Mouse (Mus musculus) urinary bladder, adult 2 months (tissue): ENCODE results near the gene Usb1. TPM values are rescaled to one million over a fixed set of nuclear protein-coding genes. Genes with fewer than 3 reads are reported as not detected.

ENCODE experiments used
- DNase-seq: peaks from one replicate; pipeline ENCODE4 v3.0.0; 2022; ENCODE audit warnings: low spot score
- polyA plus RNA-seq: library from polyadenylated mRNA; depleted of rRNA; stranded (reverse); fragments of >200 nt; gene quantifications from 2 replicates; pipeline ENCODE4 v1.2.3, GENCODE M21; 2012

Gene Usb1
- polyA plus RNA-seq, 1 experiment, result 43.1 TPM

- no peak for DNase-seq
These were observed 3.6 kb downstream of the Usb1 start for GRCm38 (mm10) chr8:95335706-95336105.

- DNase-seq, result no peak
These were observed 4.3 kb downstream of the Usb1 start for GRCm38 (mm10) chr8:95336363-95336762.

DNA sequence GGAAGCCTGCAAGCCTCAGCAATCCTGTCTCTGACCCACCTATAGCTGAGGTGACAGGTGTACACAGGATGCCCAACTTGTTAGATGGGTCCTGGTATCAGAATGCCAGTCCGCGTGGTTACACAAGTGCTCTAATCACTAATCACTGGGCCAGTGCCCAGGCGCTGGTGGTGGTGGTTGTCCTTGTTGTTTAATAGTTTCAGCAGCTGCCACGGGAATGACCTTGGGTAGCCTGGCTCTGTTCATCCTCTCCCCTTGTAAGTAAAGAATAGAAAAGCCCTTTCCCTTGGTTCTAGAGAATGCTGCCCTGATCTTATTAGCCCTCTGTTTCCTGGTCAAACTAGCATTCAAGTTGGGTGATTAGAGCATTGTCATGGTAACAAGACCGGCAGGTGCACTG, 9.6 kb downstream of the Usb1 start:
- no peak for DNase-seq

DNA sequence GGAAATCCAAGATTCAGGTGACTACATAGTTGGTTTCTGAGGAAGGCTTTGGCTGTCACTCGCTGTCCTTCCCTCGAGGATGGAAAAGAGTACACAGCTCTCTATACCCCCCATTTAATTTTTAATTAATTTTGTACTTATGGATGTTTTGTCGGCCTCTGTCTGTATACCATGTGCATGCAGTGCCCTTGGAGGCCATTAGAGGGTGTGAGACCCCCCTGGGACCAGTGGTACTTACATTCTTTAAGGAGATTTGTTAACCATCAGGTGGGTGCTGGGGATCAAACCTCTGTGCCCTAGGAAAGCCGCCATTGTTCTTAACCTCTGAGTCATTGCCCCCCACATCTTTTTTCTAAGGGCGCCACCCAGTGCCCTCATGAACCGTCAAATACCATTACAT, 12.6 kb downstream of the Usb1 start:
- DNase-seq, result no peak

GRCm38 (mm10) chr8:95346643-95347545, 14.8 kb downstream of the Usb1 start:
- DNase-seq, result no peak

GRCm38 (mm10) chr8:95348356-95348755, 16.3 kb downstream of the Usb1 start:
- DNase-seq, result no peak

DNA sequence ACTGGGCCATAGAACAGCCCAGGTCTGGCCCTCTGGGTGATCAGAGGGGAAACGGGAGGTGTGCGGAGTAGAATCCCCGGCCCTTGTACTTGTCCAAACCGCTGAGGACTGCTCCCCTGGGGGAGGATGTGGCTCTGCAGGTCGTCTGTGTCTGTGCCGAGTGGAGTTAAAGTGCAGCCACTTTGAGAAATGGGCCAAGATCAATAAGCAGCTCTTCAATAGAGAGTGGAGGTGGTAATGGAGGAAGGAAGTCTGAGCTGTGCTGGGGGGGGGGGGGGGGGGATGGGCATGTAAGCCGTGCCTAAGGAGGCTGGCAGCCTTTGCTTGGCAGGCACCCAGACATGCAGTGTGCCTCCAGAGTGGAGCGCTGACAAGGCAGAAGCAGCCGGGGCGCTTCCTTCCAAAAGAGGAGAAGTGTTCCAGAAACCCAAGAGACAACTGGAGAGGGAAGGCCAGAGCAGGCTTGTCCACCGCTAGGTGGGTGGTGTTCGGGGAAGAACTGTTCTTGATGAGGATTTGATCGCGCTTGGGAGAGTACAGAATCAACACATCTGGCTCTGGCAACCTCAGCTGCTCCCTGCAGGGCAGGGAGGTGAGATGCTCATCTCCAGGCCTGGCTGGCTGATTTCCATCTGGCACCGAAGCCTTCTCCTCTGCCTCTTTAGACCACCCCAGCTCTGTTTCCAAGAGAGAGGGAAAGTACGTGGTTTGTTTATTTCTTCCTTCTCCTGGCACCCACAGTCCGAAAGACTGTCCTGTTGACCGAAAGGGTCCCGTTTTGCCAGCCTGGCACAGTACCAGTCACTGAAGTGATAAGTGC, 16.9 kb downstream of the Usb1 start:
- DNase-seq, result no peak

DNA sequence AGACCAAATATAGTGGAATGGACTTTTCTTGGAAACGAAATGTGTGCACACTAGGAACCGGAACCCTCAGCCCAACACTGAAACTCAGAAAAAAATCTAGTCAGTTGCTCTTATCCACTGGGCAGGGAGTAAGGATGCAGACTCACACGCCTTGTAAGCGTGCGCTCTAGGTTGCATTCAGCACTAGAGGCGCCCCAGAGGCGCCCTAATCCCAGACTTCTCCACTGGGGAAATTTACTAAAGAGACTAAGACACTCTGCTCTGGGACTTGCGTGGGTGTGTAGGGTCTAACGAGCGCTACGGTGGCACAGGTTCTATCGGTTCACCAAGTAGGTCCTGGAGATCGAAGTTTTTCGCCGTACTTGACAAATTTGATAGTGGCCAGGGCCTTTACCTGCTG, 19.4 kb downstream of the Usb1 start:
- DNase-seq, result no peak

DNA sequence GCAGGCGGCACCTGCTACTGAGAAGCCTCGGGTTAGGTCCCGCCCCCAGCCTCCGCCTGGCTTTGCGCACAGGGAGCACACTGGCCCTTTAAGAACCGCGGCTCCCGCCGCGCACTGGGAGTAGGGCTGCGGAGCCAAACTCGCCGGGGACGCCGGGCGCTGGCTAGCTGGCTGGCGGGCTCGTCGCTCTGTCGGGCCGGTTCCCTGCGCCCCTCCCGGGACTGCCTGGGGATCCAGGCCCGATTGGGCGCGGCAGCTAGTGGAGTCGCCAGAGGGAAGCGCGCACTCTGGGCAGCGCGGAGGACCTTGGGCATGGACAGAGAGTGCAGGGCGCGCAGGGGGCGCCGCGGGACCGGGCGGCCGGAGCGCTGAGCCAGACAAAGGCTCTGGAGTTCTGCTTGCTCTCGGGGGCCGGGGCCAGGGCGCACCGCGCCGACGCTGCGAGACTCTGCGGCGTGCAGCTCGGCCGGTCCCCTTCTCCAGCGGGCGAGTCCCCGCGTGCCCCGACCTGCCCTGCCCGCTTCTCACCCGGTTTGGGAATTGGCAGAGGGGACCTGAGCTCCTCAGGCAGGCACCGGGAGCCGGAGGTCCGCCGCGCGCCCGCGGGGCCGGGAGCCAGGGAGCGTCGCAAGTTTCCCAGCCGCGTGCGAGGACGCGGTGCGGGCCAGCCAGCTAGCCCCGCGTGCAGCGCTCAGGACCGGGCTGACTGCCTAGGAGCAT, 20.2 kb downstream of the Usb1 start, which contains the start of gene Mmp15:
TSS of gene Mmp15 (plus strand) at position 118 of the 720 bp plus-strand sequence.
- DNase-seq, result peak; percentile 78

DNA sequence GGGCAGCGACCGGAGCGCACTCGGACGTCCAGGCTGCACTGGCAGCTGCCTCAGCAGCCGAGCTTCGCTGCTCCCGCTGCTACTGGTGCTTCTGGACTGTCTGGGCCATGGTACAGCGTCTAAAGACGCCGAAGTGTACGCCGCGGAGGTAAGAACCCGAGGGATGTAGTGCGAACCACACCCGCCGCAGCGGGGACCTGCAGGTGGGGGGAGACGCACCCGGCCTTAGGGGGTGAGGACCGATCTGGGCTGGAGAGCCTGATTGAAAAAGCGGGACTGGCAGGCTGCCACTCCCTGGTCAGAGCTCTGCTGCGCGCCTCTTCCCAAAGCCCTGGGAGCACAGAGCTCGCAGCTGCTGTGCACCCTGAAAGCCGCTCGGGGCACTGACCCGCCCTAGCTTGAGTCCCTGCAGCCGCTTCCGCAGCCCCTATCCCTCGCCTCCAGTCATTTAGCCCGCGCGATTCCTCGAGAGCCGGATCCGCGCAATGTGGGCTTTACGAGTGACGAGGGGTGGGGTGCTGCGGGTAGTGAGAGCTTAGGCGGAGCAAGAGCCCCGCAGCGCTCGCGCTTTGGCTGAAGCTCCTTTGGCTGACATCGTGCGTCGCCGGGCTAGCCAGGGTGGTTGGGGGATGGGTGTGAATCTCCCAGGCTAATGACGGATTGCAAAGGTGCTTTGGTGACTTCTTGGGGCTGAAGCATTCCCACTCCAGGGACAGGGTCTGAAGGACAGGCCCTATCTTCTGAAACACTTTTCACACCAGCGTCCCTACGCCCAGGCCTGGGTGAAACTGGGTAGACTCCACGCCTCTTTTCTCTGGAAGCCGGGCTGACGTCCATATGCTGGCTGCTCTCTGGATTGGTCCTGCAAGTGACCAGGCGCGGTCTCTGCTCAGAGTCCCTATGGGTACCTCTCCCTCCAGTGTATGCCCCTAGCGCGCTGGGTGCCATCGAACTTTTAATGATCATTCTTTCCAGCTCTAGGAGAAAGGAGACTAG, 21.1 kb downstream of the Usb1 start:
- DNase-seq, result peak; percentile 49

DNA sequence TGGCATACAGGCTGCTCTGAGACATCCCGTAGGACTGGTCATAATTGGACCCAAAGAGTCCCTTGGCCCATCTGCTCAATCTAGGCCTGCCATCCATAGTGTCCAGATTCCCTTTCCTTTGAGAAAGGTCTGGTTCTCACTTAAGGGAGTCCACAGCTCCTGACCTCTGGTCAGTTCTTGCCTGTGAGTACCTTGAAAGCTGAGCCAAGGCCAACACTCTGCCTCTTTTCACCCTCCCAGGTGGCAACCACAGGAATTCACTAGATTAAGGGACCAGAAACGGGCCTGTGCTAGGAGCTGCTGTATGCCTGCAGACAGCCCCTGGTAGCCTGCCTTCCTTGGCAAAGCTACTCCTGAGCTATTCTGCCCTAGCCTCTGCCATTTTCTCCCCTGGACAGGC, 22.5 kb downstream of the Usb1 start:
- no peak for DNase-seq

GRCm38 (mm10) chr8:95358550-95359411, 26.7 kb downstream of the Usb1 start:
- peak; percentile 34 for DNase-seq

GRCm38 (mm10) chr8:95360181-95361015, 28.3 kb downstream of the Usb1 start:
- DNase-seq, result peak; percentile 25

DNA sequence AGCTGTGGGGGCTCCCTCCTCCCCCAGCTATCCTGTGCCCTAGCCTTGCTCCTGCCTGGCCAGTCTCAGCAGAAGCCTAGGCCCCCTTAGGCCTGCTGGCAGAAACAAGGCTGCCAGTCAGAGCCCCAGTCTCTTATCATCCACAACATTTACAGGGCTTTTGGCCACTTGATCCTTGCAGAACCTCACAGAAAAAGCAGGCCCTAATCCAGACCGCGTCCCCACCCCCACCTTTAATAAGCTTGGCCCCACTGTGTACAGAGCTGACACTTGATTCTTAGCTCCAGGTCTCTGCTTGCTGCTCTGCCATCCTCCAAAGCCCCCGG, 28.9 kb downstream of the Usb1 start:
- no peak for DNase-seq

DNA sequence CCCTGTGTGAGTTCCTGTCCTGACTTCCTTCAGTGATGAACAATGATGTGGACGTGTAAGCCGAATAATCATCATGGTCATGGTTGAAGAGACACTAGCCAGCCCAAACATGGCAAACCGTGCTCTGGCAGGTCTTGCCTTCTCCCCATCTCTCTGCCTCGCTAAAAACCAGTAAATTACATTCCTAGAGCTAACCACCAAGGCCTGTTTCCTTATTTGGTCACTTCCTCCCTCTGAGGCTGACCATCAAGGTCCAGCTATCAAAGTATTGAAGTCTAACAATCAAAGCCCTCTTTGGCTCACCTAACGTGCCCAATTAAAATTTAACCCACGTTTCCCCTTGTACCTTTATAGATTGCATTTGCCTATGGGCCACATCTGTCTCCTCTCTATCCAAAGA, 30.2 kb downstream of the Usb1 start:
- peak; percentile 16 for DNase-seq

DNA sequence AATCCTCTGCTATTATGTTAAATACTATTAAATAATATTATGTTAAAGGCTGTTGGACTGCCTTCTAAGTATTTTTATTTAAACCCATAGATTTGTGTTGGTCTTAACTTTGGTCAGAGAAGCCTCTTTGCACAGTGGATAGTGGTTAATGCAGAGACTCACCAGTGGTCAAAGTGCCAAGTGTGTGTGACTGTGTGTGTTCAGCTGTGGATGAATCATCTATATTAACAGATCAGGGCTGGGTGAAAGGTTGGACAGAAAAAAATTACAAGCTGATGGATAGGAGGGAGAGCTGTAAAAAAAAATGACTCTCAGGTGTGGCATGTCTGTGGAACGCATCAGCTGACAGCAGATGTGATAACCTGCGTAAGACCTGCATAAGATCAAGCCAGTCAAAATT, 31.8 kb downstream of the Usb1 start:
- DNase-seq, result no peak

GRCm38 (mm10) chr8:95369581-95370326, 37.7 kb downstream of the Usb1 start:
- DNase-seq, result peak; percentile 17

GRCm38 (mm10) chr8:95373389-95374002, 41.4 kb downstream of the Usb1 start:
- peak; percentile 28 for DNase-seq
